Mouse (Mus musculus) retina, postnatal 7 days (tissue): ENCODE results near the gene Prm2.

Source experiments
- DNase-seq: peaks from one replicate; pipeline ENCODE4 v3.0.0-alpha.2; 2012; ENCODE audit warnings: low read depth, low spot score

The Prm2 gene

GRCm38 (mm10) chr16:10777579-10778160, 18.3 kb downstream of the Prm2 start:
- DNase-seq: no peak

- no peak for DNase-seq
Observed at GRCm38 (mm10) chr16:10776322-10776721, 19.6 kb downstream of the Prm2 start.

GRCm38 (mm10) chr16:10774726-10775125, 21.2 kb downstream of the Prm2 start:
- no peak for DNase-seq

GRCm38 (mm10) chr16:10773543-10773942, 22.4 kb downstream of the Prm2 start:
- no peak for DNase-seq

DNA sequence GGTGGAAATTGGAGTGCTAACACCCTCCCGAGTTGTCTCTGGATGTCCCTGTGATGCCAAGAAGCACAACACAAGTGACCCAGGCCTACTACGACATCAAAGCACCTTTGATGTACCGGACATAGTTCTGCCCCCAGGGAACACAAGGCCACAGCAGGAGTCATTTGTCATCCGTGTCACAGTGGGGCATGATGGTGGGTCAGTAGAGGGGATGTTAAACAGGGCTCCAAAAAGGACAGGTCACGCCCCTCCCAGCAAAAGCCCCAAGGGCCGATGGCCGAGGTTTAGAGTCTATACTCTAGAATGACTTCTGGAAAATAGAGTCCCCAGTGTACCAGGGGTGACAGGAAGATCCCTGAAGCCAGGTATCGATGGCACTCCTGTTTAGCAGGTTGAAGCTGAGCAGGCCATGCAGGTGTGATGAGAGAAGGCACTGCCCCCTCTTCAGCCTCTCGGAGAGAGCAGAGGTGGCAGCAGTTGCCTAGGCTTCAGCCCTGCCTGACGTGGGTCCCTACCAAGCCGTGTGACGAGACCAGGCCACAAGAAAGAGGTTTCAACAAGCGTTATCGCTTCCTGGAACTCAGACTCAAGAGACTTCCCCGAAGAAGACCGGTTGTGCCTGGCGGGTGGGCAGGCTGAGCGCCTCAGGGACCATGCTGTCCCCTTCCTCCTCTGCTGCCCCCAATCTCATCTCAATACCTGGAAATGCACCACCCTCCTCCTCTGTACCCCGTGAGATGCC, 24.0 kb downstream of the Prm2 start:
- no peak for DNase-seq

GRCm38 (mm10) chr16:10770531-10771325, 25.2 kb downstream of the Prm2 start:
- no peak for DNase-seq

- no peak for DNase-seq
Observed at GRCm38 (mm10) chr16:10769661-10770060, 26.3 kb downstream of the Prm2 start.

DNA sequence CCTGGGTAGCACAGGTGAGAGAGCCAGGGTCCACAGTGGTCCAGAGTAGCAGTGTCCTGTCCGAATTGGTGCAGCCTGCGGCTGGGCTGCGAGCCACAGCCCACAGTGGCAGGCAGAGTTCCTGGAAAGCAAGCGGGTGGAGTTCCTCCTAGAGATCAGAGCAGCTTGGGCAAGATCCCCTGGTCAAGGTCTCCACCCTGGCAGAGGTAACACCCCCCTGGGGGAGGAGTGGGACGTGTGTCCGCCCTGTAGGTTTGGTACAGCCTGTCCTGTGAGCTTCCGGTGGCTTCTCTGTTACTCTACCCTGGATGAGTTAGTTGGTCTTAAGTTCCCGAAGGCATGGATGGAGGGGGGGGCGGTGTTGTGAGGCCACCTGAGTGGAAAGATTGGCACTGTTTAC, 27.1 kb downstream of the Prm2 start:
- no peak for DNase-seq

DNA sequence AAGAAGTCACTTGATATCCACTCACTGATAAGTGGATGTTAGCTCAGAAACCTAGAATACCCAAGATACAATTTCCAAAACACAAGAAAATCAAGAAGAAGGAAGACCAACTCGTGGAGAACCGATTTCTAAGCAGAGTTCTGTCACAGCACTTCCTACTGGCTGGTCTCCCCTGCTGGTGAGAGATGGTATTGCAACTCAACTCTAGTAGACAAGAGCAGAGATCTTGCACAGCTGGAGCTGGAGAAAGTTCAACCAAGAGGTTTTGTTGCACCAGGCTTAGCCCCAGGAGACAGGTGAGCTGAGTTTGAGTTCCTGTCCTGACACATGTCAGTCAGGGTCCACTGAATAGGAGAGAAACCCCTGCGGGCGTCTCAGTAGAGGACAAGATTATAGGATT, 28.8 kb downstream of the Prm2 start:
- DNase-seq: peak; percentile 43

- DNase-seq: no peak
Observed at GRCm38 (mm10) chr16:10764323-10764722, 31.6 kb downstream of the Prm2 start.

DNA sequence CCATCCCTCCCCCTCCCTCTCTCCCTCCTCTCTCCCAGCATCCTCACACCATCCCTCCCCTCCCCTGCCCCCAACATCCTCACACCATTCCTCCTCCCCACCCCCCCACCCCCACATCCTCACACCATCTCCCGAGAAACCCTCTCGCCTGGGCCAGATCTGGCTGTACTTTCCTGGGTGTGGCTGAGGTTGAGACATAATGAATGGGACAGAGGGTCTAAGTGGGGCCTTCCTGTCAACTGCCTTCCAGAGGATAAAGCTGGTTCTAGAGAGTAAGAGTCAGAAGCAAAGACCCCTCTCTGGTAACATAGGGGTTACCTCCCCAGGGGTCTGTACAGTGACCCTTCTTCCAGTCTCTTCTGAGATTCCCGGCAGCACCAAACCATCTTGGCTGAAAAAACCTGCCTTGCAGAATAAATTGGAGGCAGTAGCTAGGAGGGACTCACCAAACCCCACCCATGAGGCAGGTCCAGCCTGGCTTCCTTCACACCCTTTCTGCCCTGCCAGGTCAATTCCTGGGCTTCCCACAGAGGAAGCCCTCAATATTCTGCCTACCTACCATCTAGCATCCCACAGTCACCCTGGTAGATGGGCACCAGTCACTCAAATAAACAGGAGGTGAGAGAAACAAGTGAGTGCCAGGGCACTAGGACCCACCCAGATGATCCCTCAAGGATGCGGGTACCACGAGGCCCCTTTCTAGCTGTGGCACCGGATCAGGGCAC, 32.2 kb downstream of the Prm2 start:
- DNase-seq: no peak

GRCm38 (mm10) chr16:10762569-10763180, 33.3 kb downstream of the Prm2 start:
- DNase-seq: no peak

DNA sequence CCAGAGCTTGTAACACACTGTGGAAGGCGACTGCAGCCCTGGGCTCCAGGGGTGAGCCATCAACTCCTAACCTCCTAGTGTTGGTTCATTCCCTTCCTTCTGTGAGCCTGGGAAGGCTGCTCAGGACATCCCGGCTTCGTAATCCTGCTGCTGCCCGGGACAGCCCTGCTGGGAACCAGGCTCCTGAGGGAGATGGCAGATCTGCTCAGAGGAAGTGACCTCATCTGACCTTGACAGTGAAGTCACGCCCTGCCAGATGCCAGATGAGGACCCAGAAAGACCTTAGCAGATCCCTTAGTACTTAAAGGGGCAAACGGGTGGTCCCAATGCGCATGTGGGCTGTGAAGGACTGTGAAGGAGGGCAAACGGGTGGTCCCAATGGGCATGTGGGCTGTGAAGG, 34.8 kb downstream of the Prm2 start:
- DNase-seq: no peak

DNA sequence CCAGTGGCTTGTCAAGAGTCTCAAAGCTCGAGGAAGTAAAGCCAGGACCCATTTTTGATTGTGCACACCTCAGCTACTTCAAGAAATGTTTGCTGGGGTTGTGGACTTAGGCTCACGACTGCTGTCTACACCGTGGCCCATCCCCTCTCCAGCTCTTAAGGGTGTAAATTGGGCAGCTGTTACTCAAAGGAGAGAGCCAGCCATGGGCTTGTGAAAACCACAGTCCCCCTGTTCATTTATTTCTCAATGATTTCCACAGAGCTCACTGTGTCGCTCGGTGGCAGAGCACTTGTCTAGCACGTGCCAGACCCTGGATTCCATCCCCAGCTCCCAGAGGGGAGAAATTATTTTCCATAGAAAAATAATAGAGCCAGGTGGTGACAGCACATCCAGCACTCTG, 39.8 kb downstream of the Prm2 start:
- no peak for DNase-seq

- no peak for DNase-seq
Observed at GRCm38 (mm10) chr16:10754521-10755296, 41.2 kb downstream of the Prm2 start.

- DNase-seq: no peak
Observed at GRCm38 (mm10) chr16:10749824-10750223, 46.1 kb downstream of the Prm2 start.

DNA sequence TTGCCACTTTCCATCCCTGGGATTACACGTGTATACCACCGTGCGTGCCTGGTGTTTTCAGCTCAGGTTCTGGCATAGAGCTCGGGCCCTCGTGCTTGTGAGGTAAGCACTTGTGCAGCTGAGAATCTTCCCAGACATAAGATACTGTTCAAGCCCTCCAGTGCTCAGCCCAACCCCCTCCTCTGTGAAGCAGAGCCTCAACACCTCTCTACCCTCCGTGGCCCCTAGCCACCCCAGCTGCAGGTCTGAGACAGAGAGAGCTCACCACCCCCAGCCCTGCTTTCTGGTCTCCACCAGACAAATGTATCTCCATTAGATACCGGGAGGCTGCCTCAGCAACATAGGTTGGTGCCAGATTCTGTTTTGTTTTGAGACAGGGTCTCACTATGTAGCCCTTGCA, 46.7 kb downstream of the Prm2 start:
- no peak for DNase-seq
